Mouse (Mus musculus) cerebral cortex, adult 2 months (tissue): ENCODE measurements around the gene Grb2.

Source experiments
- WGBS: fragments of 180-500 bp; shearing (Covaris S2); methylation state at CpG from one replicate; pipeline ENCODE4 v1.1.7; 2018; 5-methylcytosine and 5-hydroxymethylcytosine counted together

The Grb2 gene

DNA sequence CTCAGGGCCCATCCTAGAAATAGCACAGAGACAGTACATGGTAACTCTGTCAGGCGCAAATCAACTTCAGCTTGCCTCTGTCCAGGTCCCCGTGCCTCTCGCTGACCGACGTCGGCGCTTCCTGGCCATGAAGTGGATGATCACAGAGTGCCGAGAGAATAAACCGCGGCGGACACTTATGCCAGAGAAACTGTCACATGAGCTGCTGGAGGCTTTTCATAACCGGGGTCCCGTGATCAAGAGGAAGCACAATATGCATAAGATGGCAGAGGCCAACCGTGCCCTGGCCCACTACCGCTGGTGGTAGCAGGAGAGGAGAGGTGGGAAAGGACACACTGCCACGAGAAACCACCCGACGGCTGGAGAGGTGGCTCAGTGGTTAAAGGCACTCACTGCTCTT is 101.7 kb downstream of the Grb2 start:
- 93% methylated on average over 18 of the region's 18 CpGs for WGBS

DNA sequence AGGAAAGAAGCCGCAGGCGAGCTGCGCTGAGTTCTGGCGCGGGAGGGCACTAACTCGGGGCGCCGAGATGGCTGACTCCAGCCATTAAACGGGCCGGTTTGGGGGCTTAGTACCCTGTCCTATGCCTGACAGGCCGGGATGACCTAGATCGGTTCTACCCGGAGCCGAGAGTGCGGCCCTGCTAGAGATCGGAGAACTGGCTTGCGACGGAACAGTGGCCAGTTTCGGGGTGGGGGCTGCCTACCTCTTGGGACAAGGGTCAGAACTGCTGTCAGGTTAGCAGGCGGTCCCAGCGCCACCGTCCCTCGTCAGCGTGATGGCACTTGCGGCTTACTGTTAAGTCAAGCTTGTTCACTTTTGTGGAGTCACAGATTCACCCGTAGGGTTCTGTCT is 104.1 kb downstream of the Grb2 start:
- 0% methylated on average over 26 of the region's 26 CpGs for WGBS

DNA sequence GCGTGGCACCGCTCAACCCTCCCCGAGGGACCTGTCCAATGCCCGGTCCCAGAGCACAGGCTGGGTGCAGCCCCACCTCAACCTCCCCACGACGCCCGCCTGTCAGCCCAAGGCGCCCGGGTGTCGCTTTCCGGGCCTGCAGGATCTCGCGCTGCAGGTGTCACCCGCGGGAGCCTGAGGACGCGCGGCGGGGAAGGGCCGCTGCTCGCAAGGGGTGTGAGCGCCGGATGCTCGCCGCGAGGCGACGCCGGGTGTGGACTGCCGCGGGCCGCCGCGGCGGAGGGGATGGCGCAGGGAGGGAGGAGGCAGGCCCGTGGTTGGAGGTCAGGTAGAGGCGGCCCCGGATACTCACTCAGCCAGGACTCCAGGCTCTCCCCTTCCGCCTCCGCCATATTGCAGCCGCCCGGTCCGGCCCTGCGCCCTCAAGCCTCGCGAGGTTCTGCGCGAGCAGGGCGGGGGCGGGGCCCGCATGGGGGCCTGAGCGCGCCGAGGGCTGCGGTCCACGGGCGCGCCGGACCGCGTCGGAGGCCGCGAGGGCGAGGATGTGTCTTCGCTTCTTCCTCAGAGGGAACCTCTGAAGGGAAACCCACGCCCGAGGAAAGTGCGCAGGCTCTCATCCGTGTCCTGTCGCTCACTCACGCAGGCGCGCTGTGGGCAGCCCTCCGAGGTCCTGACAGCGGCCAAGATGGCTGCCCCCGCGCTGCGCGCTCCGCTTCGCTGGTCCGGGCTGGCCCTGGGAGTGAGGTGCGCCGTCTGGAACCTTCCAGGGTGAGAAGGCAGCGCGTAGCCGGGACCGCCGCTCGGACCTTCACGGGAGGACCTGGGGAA is 104.7 kb downstream of the Grb2 start, which contains the start of the genes Mrps7 and Gga3:
Mrps7 (plus strand) TSS at position 450 of the 828 bp plus-strand sequence.
Gga3 (minus strand) TSS at position 576 of the 828 bp plus-strand sequence.
- WGBS: under 1% methylated on average over 88 of the region's 93 CpGs

DNA sequence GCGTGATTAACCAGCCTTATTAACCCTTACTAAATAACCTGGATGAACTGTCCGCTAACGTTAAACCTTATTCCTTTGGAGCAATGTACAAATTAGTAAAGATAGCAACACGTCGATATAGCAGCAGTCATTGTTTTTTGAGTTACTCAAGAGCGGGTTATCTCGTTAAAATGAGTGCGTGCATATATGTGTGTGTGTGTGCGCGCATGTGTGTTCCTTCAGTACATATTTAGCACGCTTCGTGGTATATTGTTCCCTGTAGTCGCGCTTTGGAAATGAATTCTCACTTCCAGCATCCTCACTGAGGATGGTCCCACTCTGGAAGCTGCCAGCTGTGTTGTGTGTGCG is 105.3 kb downstream of the Grb2 start:
- WGBS: 4% methylated on average over 15 of the region's 15 CpGs

DNA sequence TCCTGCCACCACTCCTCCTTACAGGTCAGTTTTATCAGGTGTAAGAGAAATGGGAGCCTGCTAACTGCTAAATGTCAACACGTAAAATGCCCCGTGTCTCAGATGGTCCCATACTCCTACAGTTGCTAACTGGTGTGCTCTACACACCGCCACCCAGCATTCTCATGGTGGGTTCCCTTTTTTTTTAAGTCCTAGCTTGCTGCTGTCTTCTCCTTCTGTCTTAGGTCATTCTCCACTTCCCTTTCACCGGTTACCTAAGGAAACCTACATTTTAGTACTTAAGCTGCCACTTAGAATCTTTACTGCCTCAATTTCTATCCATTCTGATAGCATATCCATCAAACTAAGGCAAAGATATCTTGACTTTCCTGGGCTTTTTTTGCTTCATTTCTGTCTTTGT is 107.2 kb downstream of the Grb2 start:
- WGBS: 85% methylated on average over 4 of the region's 4 CpGs

DNA sequence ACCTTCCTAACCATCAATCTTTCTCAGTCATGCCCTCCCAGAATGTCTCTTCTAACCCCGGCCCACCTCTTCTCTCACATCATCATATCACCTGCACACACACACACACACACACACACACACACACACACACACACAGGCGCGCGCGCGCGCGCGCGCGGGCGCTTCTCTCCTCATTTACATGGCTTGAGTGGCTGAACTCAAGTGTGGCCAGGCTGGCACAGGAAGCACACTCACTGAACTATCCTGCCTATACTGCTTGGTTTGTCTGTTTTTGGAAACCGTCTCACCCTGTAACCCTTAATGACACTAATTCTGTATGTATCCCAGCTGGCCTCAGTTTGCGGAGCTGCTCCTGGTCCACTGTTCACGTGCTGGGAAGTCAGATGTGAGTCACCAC is 107.7 kb downstream of the Grb2 start:
- WGBS: 90% methylated on average over 15 of the region's 15 CpGs

DNA sequence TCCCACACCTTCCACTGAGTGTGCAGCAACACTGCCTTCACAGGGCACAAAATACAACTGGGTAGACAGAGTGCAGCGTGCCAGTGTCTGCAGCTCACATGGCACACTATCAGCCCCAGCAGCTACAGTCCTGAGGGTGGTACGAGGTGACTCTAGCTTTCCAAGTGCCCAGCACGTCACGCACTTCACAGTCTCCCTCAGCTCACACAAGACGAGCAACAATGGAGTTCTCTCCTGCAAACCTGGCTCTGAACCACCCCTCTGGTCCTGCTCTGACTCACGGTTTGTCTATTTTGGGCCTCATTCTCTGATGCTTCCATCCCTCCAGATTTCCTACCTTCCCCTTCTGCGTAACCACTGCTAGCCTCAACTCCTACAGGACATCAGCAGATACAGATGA is 108.7 kb downstream of the Grb2 start:
- 39% methylated on average over 7 of the region's 7 CpGs for WGBS

DNA sequence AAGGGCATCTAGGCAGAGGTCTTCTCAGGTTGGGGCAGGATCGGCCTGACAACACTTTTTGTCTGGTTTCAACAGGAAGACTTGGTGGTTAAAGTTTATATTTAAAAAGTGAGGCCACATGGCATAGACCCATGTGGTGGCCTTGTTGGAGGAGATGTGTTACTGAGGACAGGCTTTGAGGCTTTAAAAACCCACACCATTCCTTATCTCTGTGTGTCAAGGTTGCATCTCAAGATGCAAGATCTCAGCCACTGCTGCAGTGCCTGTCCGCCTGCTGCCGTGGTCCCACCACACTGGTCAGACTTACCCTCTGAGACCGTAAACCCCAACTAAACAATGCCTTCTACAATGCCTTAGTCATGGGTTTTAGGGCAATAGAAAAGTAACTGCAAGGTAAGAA is 110.1 kb downstream of the Grb2 start:
- 96% methylated on average over 4 of the region's 4 CpGs for WGBS

DNA sequence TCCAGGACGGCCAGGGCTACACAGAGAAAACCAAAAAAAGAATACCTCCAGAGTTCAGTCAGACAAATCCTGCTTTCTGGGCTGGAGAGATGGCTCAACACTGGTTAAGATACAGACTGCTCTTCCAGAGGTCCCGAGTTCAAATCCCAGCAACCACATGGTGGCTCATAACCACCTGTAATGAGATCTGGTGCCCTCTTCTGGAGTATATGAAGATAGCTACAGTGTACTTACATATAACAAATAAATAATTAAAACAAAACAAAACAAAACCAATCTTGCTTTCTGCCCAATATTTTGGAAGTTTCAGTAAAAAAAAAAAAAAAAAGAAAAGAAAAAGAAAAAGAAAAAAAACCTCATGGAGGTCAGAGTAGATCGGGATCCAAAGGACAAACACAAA is 113.2 kb downstream of the Grb2 start:
- over 99% methylated on average over 3 of the region's 3 CpGs for WGBS
